Mouse (Mus musculus) small intestine, adult 2 months (tissue): ENCODE data around the gene Macrod1.

ENCODE experiments used
- CTCF ChIP-seq: fragments of 200-500 bp; IDR thresholded peaks from 2 replicates; pipeline ENCODE4 v1.5.1; 2012; ENCODE audit warnings: low read depth, mild to moderate bottlenecking, control low read depth, inconsistent platforms, low read length, moderate library complexity, mixed read lengths; ENCODE audit not compliant: insufficient replicate concordance, insufficient read length; ENCODE audit errors: extremely low read depth
- POLR2A ChIP-seq: fragments of 200-500 bp; IDR thresholded peaks from 2 replicates; pipeline ENCODE4 v1.6.1; 2012; ENCODE audit warnings: low read depth, mild to moderate bottlenecking, control low read depth, inconsistent platforms, low read length, moderate library complexity

GRCm38 (mm10) chr19:7122277-7122676, 65.7 kb downstream of the Macrod1 start:
- TF ChIP-seq POLR2A (no peak), CTCF (no peak)
